Mouse (Mus musculus): ENCODE results near the gene Def8.

DNA sequence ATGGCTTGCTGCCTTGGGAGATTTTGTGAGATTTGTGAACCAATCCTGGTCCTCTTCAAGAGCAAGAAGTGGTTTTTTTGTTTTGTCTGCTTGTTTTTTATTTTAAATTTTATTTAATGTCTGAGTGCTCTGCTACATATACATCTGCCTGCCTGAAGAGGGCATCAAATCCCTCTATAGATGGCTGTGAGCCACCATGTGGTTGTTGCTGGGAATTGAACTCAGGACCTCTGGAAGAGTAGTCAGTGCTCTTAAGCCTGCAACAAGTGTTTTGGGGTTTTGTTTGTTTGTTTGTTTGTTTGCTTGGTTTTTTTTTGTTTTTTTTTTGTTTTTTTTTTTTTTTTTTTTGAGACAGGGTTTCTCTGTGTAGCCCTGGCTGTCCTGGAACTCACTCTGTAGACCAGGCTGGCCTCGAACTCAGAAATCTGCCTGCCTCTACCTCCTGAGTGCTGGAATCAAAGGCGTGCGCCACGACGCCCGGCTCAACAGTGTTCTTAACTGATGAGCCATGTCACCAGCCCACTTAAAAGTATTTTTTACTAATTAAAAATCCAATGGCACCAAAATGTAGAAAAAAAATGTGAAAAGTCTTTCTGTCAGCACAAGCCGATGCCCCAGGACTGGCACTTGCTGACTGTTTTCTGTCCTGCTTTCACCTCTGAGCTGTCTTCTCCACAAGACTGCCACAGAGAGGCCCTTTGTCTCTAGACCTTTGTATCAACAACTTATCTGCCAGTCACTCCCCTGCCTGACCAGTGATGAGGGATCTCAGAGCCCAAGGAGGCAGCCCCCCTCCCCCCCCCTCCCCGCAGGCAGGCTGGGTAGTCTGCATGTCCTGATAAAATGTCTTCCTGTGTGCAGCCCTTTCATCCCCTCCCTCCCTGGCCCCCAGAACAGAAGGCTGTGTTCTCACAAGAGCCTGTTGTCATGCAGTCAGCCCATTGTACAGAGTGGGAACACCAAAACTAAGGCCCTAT lies 7.1 kb upstream of the Def8 start:
- TF ChIP-seq POLR2A (IDR thresholded peaks at IDR 0.05; ENCODE audit: control insufficient read depth, low read depth, low read length) (no peak), CTCF (IDR thresholded peaks at IDR 0.05; ENCODE audit: control insufficient read depth, insufficient read depth, insufficient replicate concordance, low read depth, low read length) (no peak)
